Mouse (Mus musculus) forebrain, embryonic 15.5 days (tissue): ENCODE measurements at regions not wholly inside any gene's neighbourhood (a gene's known extent, or its start where the extent isn't known, plus 50 kb on each side); places are given as distances from the start of the nearest gene placed in this dataset.

ENCODE experiments used
- ATAC-seq: fragments of 200-750 bp; cut with Nextera tagmentation; replicated peaks from 2 replicates; pipeline ENCODE4 v1.8.0; 2017; ENCODE audit warnings: mild to moderate bottlenecking, moderate TSS enrichment, moderate library complexity
- H3K27ac ChIP-seq: fragments of 300-500 bp; sonication (generic); replicated peaks from 2 replicates; pipeline ENCODE4 v1.5.1; 2015; ENCODE audit warnings: mild to moderate bottlenecking, inconsistent platforms
- H3K27me3 ChIP-seq: fragments of 300-500 bp; sonication (generic); 2 replicates; pipeline ENCODE4 v1.6.1; 2015; ENCODE audit warnings: inconsistent platforms
- H3K36me3 ChIP-seq: fragments of 300-500 bp; sonication (generic); 2 replicates; pipeline ENCODE4 v1.6.1; 2015; ENCODE audit warnings: mild to moderate bottlenecking, inconsistent platforms
- H3K4me1 ChIP-seq: fragments of 300-500 bp; sonication (generic); 2 replicates; pipeline ENCODE4 v1.6.1; 2015; ENCODE audit warnings: inconsistent platforms
- H3K4me2 ChIP-seq: fragments of 300-500 bp; sonication (generic); replicated peaks from 2 replicates; pipeline ENCODE4 v1.6.1; 2015; ENCODE audit warnings: mild to moderate bottlenecking, inconsistent platforms
- H3K4me3 ChIP-seq: fragments of 300-500 bp; sonication (generic); 2 replicates; pipeline ENCODE4 v1.5.1; 2015; ENCODE audit warnings: mild to moderate bottlenecking, inconsistent platforms
- H3K9ac ChIP-seq: fragments of 300-500 bp; sonication (generic); replicated peaks from 2 replicates; pipeline ENCODE4 v1.6.1; 2015; ENCODE audit warnings: mild to moderate bottlenecking, inconsistent platforms
- H3K9me3 ChIP-seq: fragments of 300-500 bp; sonication (generic); 2 replicates; pipeline ENCODE4 v1.6.1; 2016; ENCODE audit warnings: inconsistent platforms
- WGBS: fragments of 180-500 bp; shearing (Covaris S2); methylation state at CpG from one replicate; pipeline ENCODE4 v1.1.7; 2015; ENCODE audit warnings: mixed read lengths; 5-methylcytosine and 5-hydroxymethylcytosine counted together

- no peak overlapping the region for H3K4me2 ChIP-seq
- 0 out of 2 replicates have a peak, but pooled peaks have one; percentile 57 for ATAC-seq
- no peak overlapping the region for H3K9ac ChIP-seq
- no peaks in the 10 kb centered on the region for H3K36me3 ChIP-seq
- 8% methylated on average over 5 of the region's 5 CpGs for WGBS
- no peaks in the 10 kb centered on the region for H3K9me3 ChIP-seq
- 0 out of 2 replicates have a peak, but pooled peaks cover 5% of the 10 kb centered on the region for H3K4me1 ChIP-seq
- H3K27me3 ChIP-seq, result no peaks in the 10 kb centered on the region
- H3K4me3 ChIP-seq, result no peak overlapping the region
- no peak overlapping the region for H3K27ac ChIP-seq
Observed at GRCm38 (mm10) chr14:111738943-111739342, 64.0 kb downstream of the Slitrk5 start.

GRCm38 (mm10) chr14:111763616-111764015, 88.7 kb downstream of the Slitrk5 start:
- H3K36me3 ChIP-seq, result no peaks in the 10 kb centered on the region
- H3K4me1 ChIP-seq, result peaks cover 4% of the 10 kb centered on the region; the same call in 1 of the 2 replicates
- ATAC-seq, result no peak
- H3K27me3 ChIP-seq, result no peaks in the 10 kb centered on the region
- H3K9me3 ChIP-seq, result no peaks in the 10 kb centered on the region
- H3K9ac ChIP-seq, result no peak overlapping the region
- no peak overlapping the region for H3K27ac ChIP-seq
- 52% methylated on average over 4 of the region's 4 CpGs for WGBS
- H3K4me3 ChIP-seq, result no peak overlapping the region
- H3K4me2 ChIP-seq, result no peak overlapping the region

GRCm38 (mm10) chr14:111778152-111778551, 103.3 kb downstream of the Slitrk5 start:
- Histone ChIP-seq H3K4me2 (no peak overlapping the region), H3K27ac (no peak overlapping the region), H3K4me1 (no peaks in the 10 kb centered on the region), H3K9ac (no peak overlapping the region), H3K9me3 (no peaks in the 10 kb centered on the region), H3K4me3 (no peak overlapping the region), H3K27me3 (no peaks in the 10 kb centered on the region), H3K36me3 (no peaks in the 10 kb centered on the region)
- ATAC-seq, result no peak
- 63% methylated on average over 1 of the region's 1 CpGs for WGBS

- H3K36me3 ChIP-seq, result no peaks in the 10 kb centered on the region
- no peaks in the 10 kb centered on the region for H3K27me3 ChIP-seq
- no peak overlapping the region for H3K4me3 ChIP-seq
- H3K9ac ChIP-seq, result no peak overlapping the region
- ATAC-seq, result no peak
- no peaks in the 10 kb centered on the region for H3K9me3 ChIP-seq
- no peak overlapping the region for H3K27ac ChIP-seq
- H3K4me2 ChIP-seq, result no peak overlapping the region
- H3K4me1 ChIP-seq, result no peaks in the 10 kb centered on the region
- 89% methylated on average over 1 of the region's 1 CpGs for WGBS
Observed at GRCm38 (mm10) chr14:111808025-111808424, 133.1 kb downstream of the Slitrk5 start.

GRCm38 (mm10) chr14:111809871-111810270, 135.0 kb downstream of the Slitrk5 start:
- Histone ChIP-seq H3K36me3 (no peaks in the 10 kb centered on the region), H3K4me2 (no peak overlapping the region), H3K27ac (no peak overlapping the region), H3K9ac (no peak overlapping the region), H3K4me1 (no peaks in the 10 kb centered on the region), H3K4me3 (no peak overlapping the region), H3K9me3 (no peaks in the 10 kb centered on the region), H3K27me3 (no peaks in the 10 kb centered on the region)
- WGBS, result 53% methylated on average over 1 of the region's 1 CpGs
- ATAC-seq, result no peak

- 57% methylated on average over 2 of the region's 2 CpGs for WGBS
- Histone ChIP-seq H3K27me3 (no peaks in the 10 kb centered on the region), H3K9me3 (no peaks in the 10 kb centered on the region), H3K9ac (no peak overlapping the region), H3K4me3 (no peak overlapping the region), H3K4me1 (0 out of 2 replicates have a peak, but pooled peaks cover 3% of the 10 kb centered on the region), H3K4me2 (no peak overlapping the region), H3K27ac (peak overlapping the region; percentile 60; the same call in 1 of the 2 replicates), H3K36me3 (no peaks in the 10 kb centered on the region)
- ATAC-seq, result peak; percentile 46; the same call in 1 of the 2 replicates
Observed at GRCm38 (mm10) chr14:111822047-111822730, 147.3 kb downstream of the Slitrk5 start.
